ENCODE assay signal across 9 mouse cellular contexts in genomic region chr11:6402515-6403510, GRCm38 (mm10). TPM values are rescaled to one million over a fixed set of nuclear protein-coding genes. Genes with fewer than 3 reads are reported as not detected.
DNase-seq lines count a peak whose midpoint lies in the region; ATAC-seq and TF ChIP-seq lines count a peak whose summit lies in the region.
"Had no signal": no experiment of that assay in that cellular context is flagged by ENCODE, and none has a peak within 500 bp of the region (broad histone marks: within the 10 kb centered on the region; RNA-seq: fewer than 3 reads in every experiment).

No protein-coding gene starts in this region.

- no peak overlapping the region for H3K4me2 ChIP-seq in hindbrain, postnatal 0 days (ENCODE audit: low read depth, low read length)
- H3K4me2 ChIP-seq in hindbrain, embryonic 13.5 days, result no peak overlapping the region
- no peak overlapping the region for H3K4me2 ChIP-seq in liver, embryonic 11.5 days
- H3K4me2 ChIP-seq: embryonic facial prominence, embryonic 15.5 days had no signal

- H3K36me3 ChIP-seq in hindbrain, postnatal 0 days (ENCODE audit: insufficient read depth, low read length), result peaks cover 74% of the 10 kb centered on the region
- peaks cover 89% of the 10 kb centered on the region for H3K36me3 ChIP-seq in hindbrain, embryonic 13.5 days
- peaks cover 66% of the 10 kb centered on the region for H3K36me3 ChIP-seq in liver, embryonic 11.5 days (ENCODE audit: control insufficient read depth, insufficient read depth, low read length)

- peak; percentile 73 for TF ChIP-seq CTCF in hindbrain, postnatal 0 days (IDR thresholded peaks at IDR 0.05; ENCODE audit: low read depth)

- DNase-seq in hindbrain, postnatal 0 days (ENCODE audit: low spot score), result no peak
- DNase-seq in CD8-positive naive resting alpha-beta T cell, adult 2 months (ENCODE audit: low read depth in 2 of 2, low spot score in 2 of 2), result peak; percentile 85 to 89
- DNase-seq in adrenal gland, postnatal 25 days, result peak; percentile 82
- peak; percentile 67 to 72 for DNase-seq in gastrocnemius, adult 8-10 months (ENCODE audit: low spot score in 2 of 2)
- no peak for DNase-seq in liver, embryonic 11.5 days (ENCODE audit: low spot score)
- DNase-seq in retina, postnatal 1 day, result peak; percentile 65
- DNase-seq in yolk sac, embryonic 10.5 days (ENCODE audit: low spot score), result no peak

- no peak overlapping the region for H3K4me3 ChIP-seq in hindbrain, postnatal 0 days (ENCODE audit: low read length)
- no peak overlapping the region for H3K4me3 ChIP-seq in hindbrain, embryonic 13.5 days
- H3K4me3 ChIP-seq in liver, embryonic 11.5 days (ENCODE audit: low read depth, low read length), result no peak overlapping the region
- H3K4me3 ChIP-seq: embryonic facial prominence, embryonic 15.5 days had no signal

- WGBS in hindbrain, postnatal 0 days, result 87% methylated on average over 19 of the region's 19 CpGs
- 86% methylated on average over 19 of the region's 19 CpGs for WGBS in hindbrain, embryonic 13.5 days
- WGBS in liver, embryonic 11.5 days, result 85% methylated on average over 19 of the region's 19 CpGs

- no peaks in the 10 kb centered on the region for H3K27me3 ChIP-seq in hindbrain, postnatal 0 days (ENCODE audit: insufficient read depth, low read length)
- H3K27me3 ChIP-seq in hindbrain, embryonic 13.5 days, result no peaks in the 10 kb centered on the region
- no peaks in the 10 kb centered on the region for H3K27me3 ChIP-seq in liver, embryonic 11.5 days (replicated peaks; ENCODE audit: control insufficient read depth, insufficient read depth, low read length)
- H3K27me3 ChIP-seq: embryonic facial prominence, embryonic 15.5 days had no signal

- H3K4me1 ChIP-seq in hindbrain, postnatal 0 days (ENCODE audit: insufficient read depth, low read length), result peaks cover 5% of the 10 kb centered on the region; the same call in 1 of the 2 replicates
- peaks cover 20% of the 10 kb centered on the region for H3K4me1 ChIP-seq in hindbrain, embryonic 13.5 days (replicated peaks)
- H3K4me1 ChIP-seq in liver, embryonic 11.5 days (replicated peaks; ENCODE audit: control insufficient read depth, insufficient read depth, low read length), result peaks cover 11% of the 10 kb centered on the region

- no peak overlapping the region for H3K9ac ChIP-seq in hindbrain, postnatal 0 days (replicated peaks; ENCODE audit: low read length)
- no peak overlapping the region for H3K9ac ChIP-seq in hindbrain, embryonic 13.5 days
- H3K9ac ChIP-seq in liver, embryonic 11.5 days (ENCODE audit: low read depth, low read length), result no peak overlapping the region
- H3K9ac ChIP-seq: embryonic facial prominence, embryonic 15.5 days had no signal

- H3K9me3 ChIP-seq in hindbrain, postnatal 0 days (ENCODE audit: low read length), result no peaks in the 10 kb centered on the region
- H3K9me3 ChIP-seq in hindbrain, embryonic 13.5 days, result no peaks in the 10 kb centered on the region
- no peaks in the 10 kb centered on the region for H3K9me3 ChIP-seq in liver, embryonic 11.5 days (ENCODE audit: control insufficient read depth, low read length)
- H3K9me3 ChIP-seq: embryonic facial prominence, embryonic 15.5 days had no signal

- no peak overlapping the region for H3K27ac ChIP-seq in hindbrain, postnatal 0 days
- no peak overlapping the region for H3K27ac ChIP-seq in hindbrain, embryonic 13.5 days
- no peak overlapping the region for H3K27ac ChIP-seq in liver, embryonic 11.5 days (ENCODE audit: low read depth, low read length)
- H3K27ac ChIP-seq: embryonic facial prominence, embryonic 15.5 days had no signal

- peak; percentile 7; the same call in 1 of the 2 replicates for ATAC-seq in hindbrain, postnatal 0 days
- ATAC-seq in hindbrain, embryonic 13.5 days (ENCODE audit: low FRiP score), result no peak
- peak; percentile 35; the same call in 1 of the 2 replicates for ATAC-seq in liver, embryonic 11.5 days (replicated peaks; ENCODE audit: low FRiP score)

RNA-seq across cellular contexts. Expression of gene Ppia, which starts 12.4 kb away (rescaled TPM):
- 2,267 and 2,460 TPM in 2 replicates for total RNA-seq in hindbrain, postnatal 0 days (2014; rRNA removed)
- 5,475 and 5,597 TPM in 2 replicates for polyA plus RNA-seq in hindbrain, postnatal 0 days (2015; fragmentation: Nextera tagmentation; extraction: Ambion mirVana)
- 3,979 and 4,017 TPM in 2 replicates for polyA plus RNA-seq in hindbrain, embryonic 13.5 days (2015; fragmentation: Nextera tagmentation; extraction: Ambion mirVana)
- 1,910 and 1,993 TPM in 2 replicates for total RNA-seq in adrenal gland, postnatal 25 days (2021)
- 100 to 1,000 TPM; 189 to 256 (median 213) TPM for total RNA-seq in gastrocnemius, adult 8-10 months (2022)
- polyA plus RNA-seq in liver, embryonic 11.5 days (2014; fragmentation: Nextera tagmentation; extraction: Ambion mirVana), result 5,363 and 5,401 TPM in 2 replicates

RNA-seq across cellular contexts. Expression of gene Zmiz2, which starts 13.9 kb away (rescaled TPM):
- total RNA-seq in hindbrain, postnatal 0 days (2014; rRNA removed), result 136 and 149 TPM in 2 replicates
- 27.0 and 29.0 TPM in 2 replicates for polyA plus RNA-seq in hindbrain, postnatal 0 days (2015; fragmentation: Nextera tagmentation; extraction: Ambion mirVana)
- 29.2 and 31.9 TPM in 2 replicates for polyA plus RNA-seq in hindbrain, embryonic 13.5 days (2015; fragmentation: Nextera tagmentation; extraction: Ambion mirVana)
- total RNA-seq in adrenal gland, postnatal 25 days (2021), result 61.5 and 63.4 TPM in 2 replicates
- 10 to 100 TPM; 50.7 to 65.8 (median 53.6) TPM for total RNA-seq in gastrocnemius, adult 8-10 months (2022)
- 11.5 and 12.7 TPM in 2 replicates for polyA plus RNA-seq in liver, embryonic 11.5 days (2014; fragmentation: Nextera tagmentation; extraction: Ambion mirVana)

RNA-seq across cellular contexts. Expression of gene H2afv, which starts 41.4 kb away (rescaled TPM):
- total RNA-seq in hindbrain, postnatal 0 days (2014; rRNA removed), result 75.5 and 95.0 TPM in 2 replicates
- polyA plus RNA-seq in hindbrain, postnatal 0 days (2015; fragmentation: Nextera tagmentation; extraction: Ambion mirVana), result 251 and 254 TPM in 2 replicates
- polyA plus RNA-seq in hindbrain, embryonic 13.5 days (2015; fragmentation: Nextera tagmentation; extraction: Ambion mirVana), result 381 and 387 TPM in 2 replicates
- 75.0 and 84.5 TPM in 2 replicates for total RNA-seq in adrenal gland, postnatal 25 days (2021)
- 10 to 100 TPM; 47.7 to 58.3 (median 56.0) TPM for total RNA-seq in gastrocnemius, adult 8-10 months (2022)
- 242 and 254 TPM in 2 replicates for polyA plus RNA-seq in liver, embryonic 11.5 days (2014; fragmentation: Nextera tagmentation; extraction: Ambion mirVana)

Comparison
In these comparisons a context has a peak if more than half of its experiments do, and no peak if none do; other contexts are left out.
1. DNase-seq: peak in CD8-positive naive resting alpha-beta T cell, adult 2 months (2 of 2), adrenal gland, postnatal 25 days (single experiment), gastrocnemius, adult 8-10 months (2 of 2) and retina, postnatal 1 day (single experiment); none in hindbrain, postnatal 0 days (single experiment), liver, embryonic 11.5 days (single experiment) and yolk sac, embryonic 10.5 days (single experiment).